Mouse (Mus musculus) kidney, postnatal 0 days (tissue): ENCODE data around the gene Grin1. TPM values are rescaled to one million over a fixed set of nuclear protein-coding genes. Genes with fewer than 3 reads are reported as not detected.

ENCODE experiments used
- ATAC-seq: fragments of 200-750 bp; cut with Nextera tagmentation; replicated peaks from 2 replicates; pipeline ENCODE4 v1.8.0; 2017; ENCODE audit warnings: low read depth, moderate number of reproducible peaks, moderate TSS enrichment, moderate library complexity; ENCODE audit not compliant: low FRiP score
- DNase-seq: peaks from one replicate; pipeline ENCODE4 v3.0.0-alpha.2; 2016; ENCODE audit warnings: low spot score
- H3K27ac ChIP-seq: fragments of 300-500 bp; sonication (generic); 2 replicates; pipeline ENCODE4 v1.5.1; 2014; ENCODE audit warnings: mild to moderate bottlenecking
- H3K27me3 ChIP-seq: fragments of 300-500 bp; sonication (generic); 2 replicates; pipeline ENCODE4 v1.6.1; 2014; ENCODE audit warnings: low read length, mixed read lengths; ENCODE audit not compliant: insufficient read depth
- H3K36me3 ChIP-seq: fragments of 300-500 bp; sonication (generic); 2 replicates; pipeline ENCODE4 v1.6.1; 2014; ENCODE audit warnings: low read length, mixed read lengths; ENCODE audit not compliant: insufficient read depth
- H3K4me1 ChIP-seq: fragments of 300-500 bp; sonication (generic); replicated peaks from 2 replicates; pipeline ENCODE4 v1.6.1; 2014; ENCODE audit warnings: antibody characterized with exemption, low read length, mixed read lengths; ENCODE audit not compliant: insufficient read depth
- H3K4me2 ChIP-seq: fragments of 300-500 bp; sonication (generic); 2 replicates; pipeline ENCODE4 v1.6.1; 2014; ENCODE audit warnings: mild to moderate bottlenecking, low read length, moderate library complexity, mixed read lengths
- H3K4me3 ChIP-seq: fragments of 300-500 bp; sonication (generic); replicated peaks from 2 replicates; pipeline ENCODE4 v1.5.1; 2014; ENCODE audit warnings: low read depth, low read length
- H3K9ac ChIP-seq: fragments of 300-500 bp; sonication (generic); 2 replicates; pipeline ENCODE4 v1.6.1; 2014; ENCODE audit warnings: low read depth, low read length
- H3K9me3 ChIP-seq: fragments of 300-500 bp; sonication (generic); replicated peaks from 2 replicates; pipeline ENCODE4 v1.6.1; 2016; ENCODE audit warnings: low read length, inconsistent platforms, mixed read lengths
- CTCF ChIP-seq: IDR thresholded peaks from 2 replicates; pipeline ENCODE4 v1.5.1; 2016; ENCODE audit warnings: antibody characterized with exemption, low read depth, mild to moderate bottlenecking, moderate library complexity
- WGBS: fragments of 180-500 bp; shearing (Covaris S2); extraction: QIAGEN DNeasy Blood & Tissue Kit; methylation state at CpG from one replicate; pipeline ENCODE4 v1.1.7; 2014; 5-methylcytosine and 5-hydroxymethylcytosine counted together
- polyA plus RNA-seq: library from polyadenylated mRNA; unstranded; fragments of >200 nt; fragmentation: Nextera tagmentation; extraction: Ambion mirVana; gene quantifications from 2 replicates; pipeline ENCODE4 v1.2.1, GENCODE M21; 2015

Gene Grin1
- polyA plus RNA-seq, 1 experiment from 2014 or later, result 0.58 TPM

- Histone ChIP-seq H3K9ac (no peak overlapping the region), H3K27ac (no peak overlapping the region), H3K4me2 (peak overlapping the region; percentile 64), H3K4me3 (no peak overlapping the region), H3K36me3 (no peaks in the 10 kb centered on the region), H3K27me3 (peaks cover 13% of the 10 kb centered on the region), H3K9me3 (no peaks in the 10 kb centered on the region), H3K4me1 (peaks cover 3% of the 10 kb centered on the region; the same call in 1 of the 2 replicates)
- no peak for ATAC-seq
- TF ChIP-seq CTCF, result no peak
- DNase-seq, result no peak
- 50% methylated on average over 14 of the region's 14 CpGs for WGBS
These were observed 13.2 kb downstream of the Grin1 start for GRCm38 (mm10) chr2:25305587-25306359.

- ATAC-seq (0 out of 2 replicates have a peak, but pooled peaks have one; percentile 36), DNase-seq (peak; percentile 45)
- Histone ChIP-seq H3K9ac (no peak overlapping the region), H3K36me3 (no peaks in the 10 kb centered on the region), H3K4me1 (peaks cover 3% of the 10 kb centered on the region; the same call in 1 of the 2 replicates), H3K4me2 (peak overlapping the region; percentile 64), H3K4me3 (peak overlapping the region; percentile 24), H3K27ac (no peak overlapping the region), H3K9me3 (no peaks in the 10 kb centered on the region), H3K27me3 (peaks cover 5% of the 10 kb centered on the region; the same call in 1 of the 2 replicates)
- TF ChIP-seq CTCF, result no peak
- WGBS, result 2% methylated on average over 45 of the region's 45 CpGs
These were observed 14.1 kb downstream of the Grin1 start for GRCm38 (mm10) chr2:25304657-25305541.

GRCm38 (mm10) chr2:25303931-25304656 lies 14.9 kb downstream of the Grin1 start:
- no peak for TF ChIP-seq CTCF
- Histone ChIP-seq H3K4me2 (peak overlapping the region; percentile 64; the same call in 1 of the 2 replicates), H3K36me3 (no peaks in the 10 kb centered on the region), H3K27ac (no peak overlapping the region), H3K4me1 (peaks cover 3% of the 10 kb centered on the region; the same call in 1 of the 2 replicates), H3K27me3 (peaks cover 5% of the 10 kb centered on the region; the same call in 1 of the 2 replicates), H3K9me3 (no peaks in the 10 kb centered on the region), H3K4me3 (peak overlapping the region; percentile 24; the same call in 1 of the 2 replicates), H3K9ac (no peak overlapping the region)
- 69% methylated on average over 7 of the region's 7 CpGs for WGBS
- DNase-seq (no peak), ATAC-seq (no peak)

- no peaks in the 10 kb centered on the region for H3K9me3 ChIP-seq
- H3K4me1 ChIP-seq, result peaks cover 3% of the 10 kb centered on the region; the same call in 1 of the 2 replicates
- no peak overlapping the region for H3K4me2 ChIP-seq
- H3K27me3 ChIP-seq, result peaks cover 5% of the 10 kb centered on the region; the same call in 1 of the 2 replicates
- H3K36me3 ChIP-seq, result no peaks in the 10 kb centered on the region
- no peak for DNase-seq
- no peak for ATAC-seq
- H3K9ac ChIP-seq, result no peak overlapping the region
- 69% methylated on average over 3 of the region's 3 CpGs for WGBS
- no peak overlapping the region for H3K27ac ChIP-seq
- no peak for TF ChIP-seq CTCF
- H3K4me3 ChIP-seq, result no peak overlapping the region
These were observed 15.5 kb downstream of the Grin1 start for GRCm38 (mm10) chr2:25303452-25303851.

GRCm38 (mm10) chr2:25298046-25298445 lies 20.9 kb downstream of the Grin1 start:
- no peak overlapping the region for H3K4me2 ChIP-seq
- H3K27me3 ChIP-seq, result no peaks in the 10 kb centered on the region
- no peak for TF ChIP-seq CTCF
- no peaks in the 10 kb centered on the region for H3K4me1 ChIP-seq
- DNase-seq, result no peak
- H3K4me3 ChIP-seq, result no peak overlapping the region
- H3K27ac ChIP-seq, result no peak overlapping the region
- 76% methylated on average over 10 of the region's 10 CpGs for WGBS
- no peaks in the 10 kb centered on the region for H3K9me3 ChIP-seq
- H3K9ac ChIP-seq, result no peak overlapping the region
- no peak for ATAC-seq
- H3K36me3 ChIP-seq, result no peaks in the 10 kb centered on the region

- H3K9me3 ChIP-seq, result no peaks in the 10 kb centered on the region
- peaks cover 7% of the 10 kb centered on the region for H3K27me3 ChIP-seq
- no peak for ATAC-seq
- no peaks in the 10 kb centered on the region; the same call in 1 of the 2 replicates for H3K4me1 ChIP-seq
- no peaks in the 10 kb centered on the region for H3K36me3 ChIP-seq
- H3K9ac ChIP-seq, result no peak overlapping the region
- H3K4me2 ChIP-seq, result no peak overlapping the region
- TF ChIP-seq CTCF, result no peak
- DNase-seq, result no peak
- 79% methylated on average over 8 of the region's 8 CpGs for WGBS
- no peak overlapping the region for H3K27ac ChIP-seq
- no peak overlapping the region for H3K4me3 ChIP-seq
These were observed 21.9 kb downstream of the Grin1 start for GRCm38 (mm10) chr2:25297093-25297492.
